Mouse (Mus musculus): Measurements from ENCODE around the gene Hrh3. TPM values are rescaled to one million over a fixed set of nuclear protein-coding genes. Genes with fewer than 3 reads are reported as not detected.

The Hrh3 gene
- total and polyA plus RNA-seq, 3 experiments = 0.11 TPM; not detected in 2

- DNase-seq (ENCODE audit: low spot score) (peak; percentile 100), ATAC-seq (ENCODE audit: extremely low read depth, insufficient number of reproducible peaks, low FRiP score, poor library complexity, severe bottlenecking) (peak; percentile 99)
- Histone ChIP-seq H3K9me3 (replicated peaks) (no peaks in the 10 kb centered on the region), H3K36me3 (replicated peaks) (peaks cover 20% of the 10 kb centered on the region), H3K4me3 (ENCODE audit: low read depth, low read length) (peak within 1 kb of the TSS; percentile 90), H3K4me1 (ENCODE audit: insufficient read depth, low read depth, low read length) (peaks cover 51% of the 10 kb centered on the region), H3K27me3 (ENCODE audit: insufficient read depth, low read length) (peaks cover 41% of the 10 kb centered on the region)
- TF ChIP-seq TAL1 (conservative IDR thresholded peaks at IDR 0.05; ENCODE audit: low read depth, low read length) = no peak
- TF ChIP-seq POLR2AphosphoS5 (IDR thresholded peaks at IDR 0.05; ENCODE audit: insufficient replicate concordance, low read depth, low read length) = no peak
- TF ChIP-seq CTCF (IDR thresholded peaks at IDR 0.05; ENCODE audit: low read depth, low read length) = no peak
- no peak for TF ChIP-seq GATA1 (IDR thresholded peaks at IDR 0.05; ENCODE audit: borderline replicate concordance, low read length)
- no peak for TF ChIP-seq GATA2 (IDR thresholded peaks at IDR 0.05; ENCODE audit: borderline replicate concordance, low read depth, low read length)
Observed at GRCm38 (mm10) chr2:180118661-180119438, 14.6 kb upstream of the Hrh3 start, which contains the start of gene Osbpl2. Gene Osbpl2, plus strand, starts transcription at chr2:180119306.

- peaks cover 51% of the 10 kb centered on the region for H3K4me1 ChIP-seq (ENCODE audit: insufficient read depth, low read depth, low read length)
- H3K4me3 ChIP-seq (ENCODE audit: low read depth, low read length) = no peak overlapping the region
- H3K9me3 ChIP-seq (replicated peaks) = no peaks in the 10 kb centered on the region
- no peak for ATAC-seq (ENCODE audit: extremely low read depth, insufficient number of reproducible peaks, low FRiP score, poor library complexity, severe bottlenecking)
- no peak for TF ChIP-seq POLR2AphosphoS5 (IDR thresholded peaks at IDR 0.05; ENCODE audit: insufficient replicate concordance, low read depth, low read length)
- TF ChIP-seq GATA2 (IDR thresholded peaks at IDR 0.05; ENCODE audit: borderline replicate concordance, low read depth, low read length) = no peak
- TF ChIP-seq CTCF (IDR thresholded peaks at IDR 0.05; ENCODE audit: low read depth, low read length) = no peak
- TF ChIP-seq GATA1 (IDR thresholded peaks at IDR 0.05; ENCODE audit: borderline replicate concordance, low read length) = no peak
- DNase-seq (ENCODE audit: low spot score) = no peak
- H3K27me3 ChIP-seq (ENCODE audit: insufficient read depth, low read length) = peaks cover 52% of the 10 kb centered on the region
- peaks cover 9% of the 10 kb centered on the region for H3K36me3 ChIP-seq (replicated peaks)
Observed at GRCm38 (mm10) chr2:180117485-180118194, 13.4 kb upstream of the Hrh3 start.

DNA sequence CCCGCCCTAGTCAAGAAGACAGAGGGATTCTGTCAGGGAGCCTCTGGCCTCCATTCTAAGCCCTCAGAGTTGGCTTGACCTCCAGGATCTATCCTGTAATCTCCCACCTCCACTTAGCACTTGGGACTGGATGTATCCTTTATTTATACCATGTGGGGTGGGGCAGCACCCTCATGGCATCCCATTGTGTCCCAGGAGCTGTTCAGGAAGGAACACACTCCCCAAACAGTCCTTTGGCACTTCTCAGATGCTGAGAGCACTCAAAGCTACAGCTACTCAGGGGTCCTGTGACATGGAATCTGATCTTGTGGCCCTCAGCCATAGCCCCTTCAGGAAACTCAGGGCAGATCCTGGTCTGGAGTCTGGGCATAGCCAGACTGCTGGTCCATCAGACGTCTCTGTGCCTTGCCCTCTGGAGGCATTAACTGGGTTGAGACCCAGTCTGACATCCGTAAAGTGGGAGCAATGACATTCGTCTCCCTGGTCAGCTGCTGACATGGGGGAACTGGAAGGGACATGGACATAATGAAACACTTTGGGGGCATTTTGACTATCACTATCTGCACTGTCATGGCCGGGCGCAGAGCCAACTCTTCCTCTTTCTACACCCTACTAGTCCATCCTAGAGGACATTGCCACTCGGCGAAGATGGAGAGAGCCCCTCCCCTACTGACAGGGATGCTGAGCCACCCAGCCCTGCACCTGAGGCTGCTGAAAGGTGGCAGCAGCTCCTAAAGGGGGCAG, 12.6 kb upstream of the Hrh3 start:
- peaks cover 58% of the 10 kb centered on the region for H3K27me3 ChIP-seq (ENCODE audit: insufficient read depth, low read length)
- H3K9me3 ChIP-seq (replicated peaks) = no peaks in the 10 kb centered on the region
- TF ChIP-seq TAL1 (conservative IDR thresholded peaks at IDR 0.05; ENCODE audit: low read depth, low read length) (no peak), GATA1 (IDR thresholded peaks at IDR 0.05; ENCODE audit: borderline replicate concordance, low read length) (no peak), GATA2 (IDR thresholded peaks at IDR 0.05; ENCODE audit: borderline replicate concordance, low read depth, low read length) (no peak), CTCF (IDR thresholded peaks at IDR 0.05; ENCODE audit: low read depth, low read length) (no peak), POLR2AphosphoS5 (IDR thresholded peaks at IDR 0.05; ENCODE audit: insufficient replicate concordance, low read depth, low read length) (no peak)
- peaks cover 51% of the 10 kb centered on the region for H3K4me1 ChIP-seq (ENCODE audit: insufficient read depth, low read depth, low read length)
- H3K36me3 ChIP-seq (replicated peaks) = peaks cover 7% of the 10 kb centered on the region
- no peak overlapping the region for H3K4me3 ChIP-seq (ENCODE audit: low read depth, low read length)
- no peak for ATAC-seq (ENCODE audit: extremely low read depth, insufficient number of reproducible peaks, low FRiP score, poor library complexity, severe bottlenecking)
- no peak for DNase-seq (ENCODE audit: low spot score)

- Histone ChIP-seq H3K27me3 (ENCODE audit: insufficient read depth, low read length) (peaks cover 64% of the 10 kb centered on the region), H3K36me3 (replicated peaks) (peaks cover 3% of the 10 kb centered on the region), H3K4me3 (ENCODE audit: low read depth, low read length) (peak overlapping the region; percentile 17; the same call in 1 of the 2 replicates), H3K9me3 (replicated peaks) (no peaks in the 10 kb centered on the region), H3K4me1 (ENCODE audit: insufficient read depth, low read depth, low read length) (peaks cover 51% of the 10 kb centered on the region)
- TF ChIP-seq CTCF (IDR thresholded peaks at IDR 0.05; ENCODE audit: low read depth, low read length) (no peak), POLR2AphosphoS5 (IDR thresholded peaks at IDR 0.05; ENCODE audit: insufficient replicate concordance, low read depth, low read length) (no peak), GATA2 (IDR thresholded peaks at IDR 0.05; ENCODE audit: borderline replicate concordance, low read depth, low read length) (no peak), GATA1 (IDR thresholded peaks at IDR 0.05; ENCODE audit: borderline replicate concordance, low read length) (no peak), TAL1 (conservative IDR thresholded peaks at IDR 0.05; ENCODE audit: low read depth, low read length) (no peak)
- DNase-seq (ENCODE audit: low spot score) (no peak), ATAC-seq (ENCODE audit: extremely low read depth, insufficient number of reproducible peaks, low FRiP score, poor library complexity, severe bottlenecking) (no peak)
Observed at GRCm38 (mm10) chr2:180116081-180116493, 11.8 kb upstream of the Hrh3 start.

DNA sequence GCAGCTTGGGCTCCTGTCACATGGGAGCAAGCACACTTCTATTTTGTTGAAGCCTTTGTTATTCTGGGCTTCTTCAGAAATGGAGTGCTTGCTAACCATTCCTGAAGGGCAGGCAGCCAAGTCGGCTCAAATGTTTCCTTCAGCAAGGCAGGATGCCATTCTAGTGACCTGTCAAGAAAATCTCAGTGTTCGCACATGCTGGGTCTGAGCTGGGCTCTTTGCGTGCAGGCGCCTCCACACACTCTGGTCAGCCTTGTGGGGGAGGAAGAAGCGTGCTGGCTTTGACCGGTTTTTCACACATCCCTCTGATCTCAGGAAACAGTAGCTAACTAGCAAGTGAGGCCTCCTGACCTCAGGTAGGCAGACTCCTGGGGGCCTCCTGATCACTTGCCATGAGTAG, 11.0 kb upstream of the Hrh3 start:
- peaks cover 44% of the 10 kb centered on the region for H3K4me1 ChIP-seq (ENCODE audit: insufficient read depth, low read depth, low read length)
- H3K4me3 ChIP-seq (ENCODE audit: low read depth, low read length) = no peak overlapping the region
- DNase-seq (ENCODE audit: low spot score) (no peak), ATAC-seq (ENCODE audit: extremely low read depth, insufficient number of reproducible peaks, low FRiP score, poor library complexity, severe bottlenecking) (no peak)
- H3K36me3 ChIP-seq (replicated peaks) = no peaks in the 10 kb centered on the region
- H3K9me3 ChIP-seq (replicated peaks) = no peaks in the 10 kb centered on the region
- TF ChIP-seq GATA2 (IDR thresholded peaks at IDR 0.05; ENCODE audit: borderline replicate concordance, low read depth, low read length) (no peak), CTCF (IDR thresholded peaks at IDR 0.05; ENCODE audit: low read depth, low read length) (no peak), POLR2AphosphoS5 (IDR thresholded peaks at IDR 0.05; ENCODE audit: insufficient replicate concordance, low read depth, low read length) (no peak), TAL1 (conservative IDR thresholded peaks at IDR 0.05; ENCODE audit: low read depth, low read length) (no peak), GATA1 (IDR thresholded peaks at IDR 0.05; ENCODE audit: borderline replicate concordance, low read length) (no peak)
- H3K27me3 ChIP-seq (ENCODE audit: insufficient read depth, low read length) = peaks cover 72% of the 10 kb centered on the region
